Comparison of ENCODE assay signal across 8 mouse cellular contexts in genomic region chr5:88886668-88887555, GRCm38 (mm10). TPM values are rescaled to one million over a fixed set of nuclear protein-coding genes. Genes with fewer than 3 reads are reported as not detected.
DNase-seq lines count a peak whose midpoint lies in the region; TF ChIP-seq lines count a peak whose summit lies in the region.

Slc4a4 (plus strand) TSS chr5:88886818.

- peaks cover 15% of the 10 kb centered on the region; the same call in 1 of the 2 replicates for H3K79me2 ChIP-seq in liver, adult 2 months (ENCODE audit: control insufficient read depth, insufficient read depth, low read length)
- no peaks in the 10 kb centered on the region for H3K79me2 ChIP-seq in myocyte (ENCODE audit: control insufficient read depth, insufficient read depth)

- H3K9ac ChIP-seq in liver, adult 2 months (ENCODE audit: low read depth, low read length): peak within 1 kb of the TSS; percentile 100

- peak in 1 of 2 experiments; percentile 28 for DNase-seq in layer of hippocampus, adult 18-20 months (ENCODE audit: low spot score in 2 of 2)
- DNase-seq in layer of hippocampus, adult 9-10 months (ENCODE audit: low spot score): no peak
- DNase-seq in heart, adult 11 months: peak; percentile 96
- DNase-seq in kidney, adult 11 months: peak; percentile 8
- peak; percentile 41 for DNase-seq in liver, adult 2 months (ENCODE audit: extremely low read depth, low read depth, low spot score)
- DNase-seq in urinary bladder, postnatal 25 days (ENCODE audit: low spot score): peak; percentile 58

- WGBS in liver, adult 2 months: 3% methylated on average over 101 of the region's 119 CpGs

- no peaks in the 10 kb centered on the region for H3K27me3 ChIP-seq in liver, adult 2 months (ENCODE audit: control insufficient read depth, insufficient read depth, low read length)
- peaks cover 42% of the 10 kb centered on the region for H3K27me3 ChIP-seq in myocyte (ENCODE audit: control insufficient read depth, insufficient read depth, insufficient read length)

- H3K36me3 ChIP-seq in liver, adult 2 months (ENCODE audit: control insufficient read depth, insufficient read depth, low read length): no peaks in the 10 kb centered on the region
- H3K36me3 ChIP-seq in myocyte (ENCODE audit: control insufficient read depth, insufficient read depth): no peaks in the 10 kb centered on the region

- no peaks in the 10 kb centered on the region; the same call in 1 of the 2 replicates for H3K4me1 ChIP-seq in cortical plate, adult 2 months (ENCODE audit: control insufficient read depth, insufficient read depth, low read length)
- peaks cover 15% of the 10 kb centered on the region for H3K4me1 ChIP-seq in liver, adult 2 months (ENCODE audit: control insufficient read depth, insufficient read depth, low read length)

- H3ac ChIP-seq in myocyte (ENCODE audit: control insufficient read depth, insufficient read length): peak within 1 kb of the TSS; percentile 34

- peak within 1 kb of the TSS; percentile 52 for H3K4me2 ChIP-seq in myocyte (ENCODE audit: low read depth)

- H3K4me3 ChIP-seq in cortical plate, adult 2 months (ENCODE audit: insufficient read depth, low read length): peak within 1 kb of the TSS; percentile 48
- peak within 1 kb of the TSS; percentile 100 for H3K4me3 ChIP-seq in liver, adult 2 months (ENCODE audit: insufficient read depth, low read depth, low read length)
- no peak within 1 kb of the TSS for H3K4me3 ChIP-seq in myocyte

- H3K27ac ChIP-seq in cortical plate, adult 2 months (ENCODE audit: insufficient read depth, low read length): no peak within 1 kb of the TSS
- peak within 1 kb of the TSS; percentile 51 for H3K27ac ChIP-seq in liver, adult 2 months (replicated peaks; ENCODE audit: insufficient read depth, low read depth, low read length)

- no peak for TF ChIP-seq POLR2A in cortical plate, adult 2 months (IDR thresholded peaks at IDR 0.05; ENCODE audit: extremely low read depth, insufficient read depth, low read length)
- TF ChIP-seq POLR2A in liver, adult 2 months (IDR thresholded peaks at IDR 0.05; ENCODE audit: extremely low read depth, insufficient read depth, low read length): peak; percentile 96
- TF ChIP-seq POLR2A in myocyte (IDR thresholded peaks at IDR 0.05; ENCODE audit: insufficient read length, low read depth): no peak

- TF ChIP-seq CTCF in cortical plate, adult 2 months (IDR thresholded peaks at IDR 0.05; ENCODE audit: extremely low read depth, insufficient read depth, low read length): no peak
- no peak for TF ChIP-seq CTCF in liver, adult 2 months (IDR thresholded peaks at IDR 0.05; ENCODE audit: low read depth, low read length)

TF ChIP-seq in myocyte, 11 proteins besides CTCF, POLR2A, EP300 and RAD21:
- no peak for TF ChIP-seq USF1 (IDR thresholded peaks at IDR 0.05; ENCODE audit: low read depth)
- no peak for TF ChIP-seq TCF3 (IDR thresholded peaks at IDR 0.05; ENCODE audit: insufficient read length, low read depth)
- TF ChIP-seq SRF (IDR thresholded peaks at IDR 0.05; ENCODE audit: control insufficient read depth, insufficient read length, low read depth): no peak
- TF ChIP-seq MAX (IDR thresholded peaks at IDR 0.05; ENCODE audit: low read depth): no peak
- no peak for TF ChIP-seq MYOG (IDR thresholded peaks at IDR 0.05; ENCODE audit: control insufficient read depth in 1 of 3, insufficient read depth in 1 of 3, insufficient read length in 2 of 3, low read depth in 2 of 3)
- no peak for TF ChIP-seq MYOD1 (IDR thresholded peaks at IDR 0.05; ENCODE audit: control insufficient read depth in 1 of 3, insufficient read length in 2 of 3, low read depth in 2 of 3)
- TF ChIP-seq CEBPB (IDR thresholded peaks at IDR 0.05; ENCODE audit: insufficient read depth, poor library complexity, severe bottlenecking): no peak
- no peak for TF ChIP-seq TCF12 (IDR thresholded peaks at IDR 0.05; ENCODE audit: insufficient read depth, poor library complexity, severe bottlenecking)
- TF ChIP-seq REST (IDR thresholded peaks at IDR 0.05; ENCODE audit: insufficient read depth, insufficient read length): no peak
- no peak for TF ChIP-seq E2F4 (IDR thresholded peaks at IDR 0.05; ENCODE audit: insufficient read depth)
- no peak for TF ChIP-seq POLR2AphosphoS2 (IDR thresholded peaks at IDR 0.05; ENCODE audit: insufficient read length, low read depth)

RNA-seq across cellular contexts. Expression of gene Slc4a4, which starts in this region (rescaled TPM):
- 100 to 1,000 TPM; 125 to 128 TPM for total RNA-seq in layer of hippocampus, adult 18-20 months (2021)
- polyA plus RNA-seq in cortical plate, adult 2 months (2012; rRNA removed): 48.1 and 53.7 TPM in 2 replicates
- 30.2 and 33.4 TPM in 2 replicates for total RNA-seq in liver, adult 2 months (2014; rRNA removed)
- 12.0 and 15.9 TPM in 2 replicates for polyA plus RNA-seq in liver, adult 2 months (2012; rRNA removed)
- 0.04 TPM for polyA plus RNA-seq in myocyte (2012; fragmentation: generic; extraction: Trizol)

Comparison
In these comparisons a context has a peak if more than half of its experiments do, and no peak if none do; other contexts are left out.
1. RNA of gene Slc4a4 (polyA plus RNA-seq): 48.1 to 53.7 TPM in cortical plate, adult 2 months and 12.0 to 15.9 TPM in liver, adult 2 months; 0.04 TPM in myocyte (single experiment); every median in the first group is over 10 times any median in the second.